Mouse (Mus musculus) cerebellum, adult 8-10 months (tissue): ENCODE data around the gene Mbd4.
"Not testable (repeated sequence)": the region's sequence is repeated elsewhere in the genome, so short reads cannot be mapped to it uniquely, and the experiment has no call there.

Experiments
- DNase-seq: peaks from one replicate; pipeline ENCODE4 v3.0.0; 2022

Gene Mbd4

GRCm38 (mm10) chr6:115856361-115856745, 3.2 kb upstream of the Mbd4 start:
- no peak for DNase-seq

- no peak for DNase-seq
Measured at GRCm38 (mm10) chr6:115855733-115856360, 2.7 kb upstream of the Mbd4 start.

GRCm38 (mm10) chr6:115854432-115854831, 1.3 kb upstream of the Mbd4 start:
- no peak for DNase-seq

- DNase-seq = no peak
Measured at GRCm38 (mm10) chr6:115853985-115854384, 814 bp upstream of the Mbd4 start.

GRCm38 (mm10) chr6:115852446-115853090, 603 bp downstream of the Mbd4 start:
- no peak for DNase-seq

- DNase-seq = no peak
Measured at GRCm38 (mm10) chr6:115848598-115849304, 4.4 kb downstream of the Mbd4 start.

GRCm38 (mm10) chr6:115846640-115847411, 6.3 kb downstream of the Mbd4 start:
- peak; percentile 54 for DNase-seq

- no peak for DNase-seq
Measured at GRCm38 (mm10) chr6:115845006-115845405, 8.2 kb downstream of the Mbd4 start.

- no peak for DNase-seq
Measured at GRCm38 (mm10) chr6:115838745-115839144, 14.4 kb downstream of the Mbd4 start.

- peak; percentile 75 for DNase-seq
Measured at GRCm38 (mm10) chr6:115838161-115838597, 15.0 kb downstream of the Mbd4 start, which contains the start of gene Efcab12. Gene Efcab12, minus strand, starts transcription at chr6:115838412.

GRCm38 (mm10) chr6:115833861-115834260, 19.3 kb downstream of the Mbd4 start:
- DNase-seq = no peak

GRCm38 (mm10) chr6:115832152-115832850, 20.9 kb downstream of the Mbd4 start:
- no peak for DNase-seq

GRCm38 (mm10) chr6:115830779-115831601, 22.2 kb downstream of the Mbd4 start:
- DNase-seq = no peak

GRCm38 (mm10) chr6:115823850-115824464, 29.2 kb downstream of the Mbd4 start:
- not testable (repeated sequence) for DNase-seq

- no peak for DNase-seq
Measured at GRCm38 (mm10) chr6:115821216-115821993, 31.8 kb downstream of the Mbd4 start.

- no peak for DNase-seq
Measured at GRCm38 (mm10) chr6:115818129-115818528, 35.0 kb downstream of the Mbd4 start.

- no peak for DNase-seq
Measured at GRCm38 (mm10) chr6:115815041-115815440, 38.1 kb downstream of the Mbd4 start.

GRCm38 (mm10) chr6:115814104-115814503, 39.1 kb downstream of the Mbd4 start:
- no peak for DNase-seq

GRCm38 (mm10) chr6:115811606-115812005, 41.6 kb downstream of the Mbd4 start:
- no peak for DNase-seq
